ENCODE assay signal across 28 mouse cellular contexts in the genomic region with DNA sequence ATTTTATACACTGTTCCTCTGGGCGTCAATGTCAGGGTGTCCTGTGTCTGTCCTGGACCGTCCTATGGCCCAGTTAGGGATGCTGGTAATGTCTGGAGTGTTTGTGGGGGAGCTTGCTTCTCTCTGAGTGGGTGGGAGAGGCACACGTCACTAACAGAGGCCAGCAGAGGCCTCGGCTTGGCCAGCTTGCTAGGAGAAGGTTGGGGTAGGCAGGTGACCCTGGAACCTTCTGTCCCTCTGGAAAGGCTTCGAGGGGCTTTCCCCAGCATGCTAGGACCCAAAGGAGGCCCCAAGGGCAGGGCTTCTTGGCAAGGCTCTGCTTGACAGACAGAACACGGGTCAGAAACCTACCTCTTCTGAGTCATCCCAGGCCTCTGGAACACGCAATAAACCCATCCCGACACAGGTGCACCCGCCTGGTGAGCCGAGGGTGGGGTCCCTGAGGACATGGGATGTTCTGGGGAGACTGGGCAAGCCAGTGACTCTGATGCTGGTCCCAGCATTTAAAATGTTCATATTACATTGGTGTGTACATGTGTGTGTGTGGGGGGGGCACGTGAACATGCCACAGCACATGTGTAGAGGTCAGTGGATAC. TPM values are rescaled to one million over a fixed set of nuclear protein-coding genes. Genes with fewer than 3 reads are reported as not detected.
DNase-seq lines count a peak whose midpoint lies in the region; ATAC-seq and TF ChIP-seq lines count a peak whose summit lies in the region.
"Had no signal": no experiment of that assay in that cellular context is flagged by ENCODE, and none has a peak within 500 bp of the region (broad histone marks: within the 10 kb centered on the region; RNA-seq: fewer than 3 reads in every experiment).

No protein-coding gene starts in this region.

- no peak overlapping the region for H3K4me3 ChIP-seq in CH12.LX (replicated peaks in 1 of 3; ENCODE audit: low read depth in 2 of 3, low read length in 2 of 3, poor library complexity in 1 of 3)
- peak overlapping the region; percentile 59 to 64 for H3K4me3 ChIP-seq in heart, embryonic 14.5 days (ENCODE audit: control insufficient read depth in 1 of 2, insufficient read depth in 1 of 2, low read depth in 1 of 2, low read length in 2 of 2)
- H3K4me3 ChIP-seq: embryonic facial prominence, embryonic 15.5 days; limb, embryonic 15.5 days; midbrain, embryonic 12.5 days; neural tube, embryonic 13.5 days had no signal

- peaks cover 0 to 2% of the 10 kb centered on the region in 2 experiments for H3K36me3 ChIP-seq in CH12.LX (replicated peaks in 1 of 2; ENCODE audit: control insufficient read depth in 1 of 2, insufficient read depth in 1 of 2, low read length in 1 of 2)
- peaks cover 4% of the 10 kb centered on the region; the same call in 1 of the 2 replicates for H3K36me3 ChIP-seq in heart, embryonic 14.5 days (ENCODE audit: control insufficient read depth, insufficient read depth, low read length)
- H3K36me3 ChIP-seq: embryonic facial prominence, embryonic 15.5 days; limb, embryonic 15.5 days; midbrain, embryonic 12.5 days; neural tube, embryonic 13.5 days had no signal

- no peaks in the 10 kb centered on the region for H3K9me3 ChIP-seq in CH12.LX (replicated peaks; ENCODE audit: low read length)
- no peaks in the 10 kb centered on the region for H3K9me3 ChIP-seq in heart, embryonic 14.5 days (ENCODE audit: control insufficient read depth, low read length)
- H3K9me3 ChIP-seq: embryonic facial prominence, embryonic 15.5 days; G1E; limb, embryonic 15.5 days; midbrain, embryonic 12.5 days; neural tube, embryonic 13.5 days had no signal

- 41% methylated on average over 11 of the region's 11 CpGs for WGBS in heart, embryonic 14.5 days

- no peak for ATAC-seq in heart, embryonic 14.5 days (ENCODE audit: insufficient number of reproducible peaks, insufficient read depth, low FRiP score, low read depth)
- ATAC-seq: activated CD4-positive, CD25-positive, alpha-beta regulatory T cell, adult 4 months; CD4-positive, CD25-positive, alpha-beta regulatory T cell, adult 4 months; forebrain, postnatal 0 days; lung, postnatal 0 days had no signal

- H3K79me2 ChIP-seq in CH12.LX (replicated peaks; ENCODE audit: control insufficient read depth, extremely low read depth, insufficient read depth, poor library complexity, severe bottlenecking): no peaks in the 10 kb centered on the region

- TF ChIP-seq POLR2A in CH12.LX (IDR thresholded peaks at IDR 0.05; ENCODE audit: low read depth, low read length): no peak

- in situ Hi-C loops in CH12.LX (cut with MboI; ENCODE audit: low pct_ligation_motif_present, low pct_unique_long_range_greater_than_20kb, low sequenced_read_pairs): loop anchor here (5.0 to 10.0 kb wide), 2 partner anchors 91 to 158 kb away; partner anchors contain the start of genes Hmg20b and Mfsd12

- DNase-seq in gastrocnemius, adult 18-20 months (ENCODE audit: low spot score): peak; percentile 65
- no peak for DNase-seq in gastrocnemius, postnatal 10 days
- no peak for DNase-seq in CH12.LX (ENCODE audit: extremely low read depth)
- peak; percentile 76 for DNase-seq in skeletal muscle tissue, adult 2 months (ENCODE audit: low read depth, low spot score)
- no peak for DNase-seq in thymus, postnatal 25 days
- no peak for DNase-seq in left cerebral cortex, postnatal 4 days
- DNase-seq: adrenal gland, postnatal 10 days; cerebellum, postnatal 25 days; embryo, embryonic 11 days; forebrain, postnatal 0 days; kidney, adult 18-20 months; thymus, postnatal 14 days had no signal

- TF ChIP-seq CTCF in CH12.LX (conservative IDR thresholded peaks at IDR 0.05 in 1 of 2, IDR thresholded peaks at IDR 0.05 in 1 of 2; ENCODE audit: low read depth in 2 of 2, low read length in 2 of 2): no peak

- intact Hi-C loops in left cerebral cortex, postnatal 4 days (cut with DNase I): loop anchor here (10.0 kb wide), 2 partner anchors 148 to 268 kb away; partner anchors contain the start of gene Gipc3

- H3K27ac ChIP-seq in CH12.LX (ENCODE audit: insufficient read depth, low read depth): no peak overlapping the region
- H3K27ac ChIP-seq in heart, embryonic 14.5 days (replicated peaks in 1 of 2; ENCODE audit: control insufficient read depth in 1 of 2, insufficient read depth in 1 of 2, low read depth in 2 of 2, low read length in 2 of 2): peak overlapping the region; percentile 100
- H3K27ac ChIP-seq: embryonic facial prominence, embryonic 15.5 days; kidney, postnatal 0 days; limb, embryonic 15.5 days; midbrain, embryonic 12.5 days; neural tube, embryonic 13.5 days had no signal

- peak; percentile 36; the same call in 1 of the 2 replicates for TF ChIP-seq EP300 in CH12.LX (IDR thresholded peaks at IDR 0.05; ENCODE audit: low read length)

- no peak overlapping the region for H3K4me2 ChIP-seq in CH12.LX (ENCODE audit: insufficient read depth, low read depth, poor library complexity, severe bottlenecking)
- peak overlapping the region; percentile 86 for H3K4me2 ChIP-seq in heart, embryonic 14.5 days (ENCODE audit: low read length)
- H3K4me2 ChIP-seq: embryonic facial prominence, embryonic 15.5 days; limb, embryonic 15.5 days; midbrain, embryonic 12.5 days; neural tube, embryonic 13.5 days had no signal

- no peak for TF ChIP-seq RAD21 in CH12.LX (IDR thresholded peaks at IDR 0.05; ENCODE audit: low read depth, low read length)

- H3K27me3 ChIP-seq in CH12.LX (replicated peaks): peaks cover 5% of the 10 kb centered on the region
- peaks cover 6% of the 10 kb centered on the region; the same call in 1 of the 2 replicates for H3K27me3 ChIP-seq in heart, embryonic 14.5 days (ENCODE audit: control insufficient read depth, insufficient read depth, low read length)

- dilution Hi-C loops in CH12.LX (cut with MboI; ENCODE audit: extremely low pct_ligation_motif_present, extremely low pct_unique_long_range_greater_than_20kb, low sequenced_read_pairs): no loop called here

- H3K9ac ChIP-seq in CH12.LX (ENCODE audit: insufficient read depth, low read depth): no peak overlapping the region
- H3K9ac ChIP-seq in heart, embryonic 14.5 days (ENCODE audit: low read length): peak overlapping the region; percentile 99
- H3K9ac ChIP-seq: embryonic facial prominence, embryonic 15.5 days; forebrain, postnatal 0 days; limb, embryonic 15.5 days; midbrain, embryonic 12.5 days; neural tube, embryonic 13.5 days had no signal

- H3K4me1 ChIP-seq in CH12.LX (ENCODE audit: control insufficient read depth in 1 of 2, insufficient read depth in 2 of 2): peaks cover 31 to 54% of the 10 kb centered on the region in 2 experiments
- H3K4me1 ChIP-seq in heart, embryonic 14.5 days (ENCODE audit: control insufficient read depth in 2 of 2, insufficient read depth in 2 of 2, low read length in 2 of 2): peaks cover 41 to 58% of the 10 kb centered on the region in 2 experiments

TF ChIP-seq in CH12.LX, 34 proteins besides CTCF, POLR2A, EP300 and RAD21 (continues in another document):
- TF ChIP-seq SMC3 (IDR thresholded peaks at IDR 0.05; ENCODE audit: low read depth, low read length): no peak
- TF ChIP-seq POLR2AphosphoS2 (IDR thresholded peaks at IDR 0.05; ENCODE audit: low read depth, low read length): no peak
- no peak for TF ChIP-seq ZNF384 (IDR thresholded peaks at IDR 0.05; ENCODE audit: low read depth, low read length)
- TF ChIP-seq MAX (IDR thresholded peaks at IDR 0.05; ENCODE audit: low read length): no peak
- no peak for TF ChIP-seq ZKSCAN1 (IDR thresholded peaks at IDR 0.05; ENCODE audit: borderline replicate concordance, low read depth, low read length)
- TF ChIP-seq ETS1 (conservative IDR thresholded peaks at IDR 0.05; ENCODE audit: low read depth, low read length): peak; percentile 17; the same call in 1 of the 2 replicates
- peak; percentile 54 for TF ChIP-seq BHLHE40 (IDR thresholded peaks at IDR 0.05; ENCODE audit: low read depth, low read length)

RNA-seq across cellular contexts. Expression of gene Nmrk2, which starts 5.3 kb away (rescaled TPM):
- total RNA-seq in gastrocnemius, adult 18-20 months (2021): 100 to 1,000 TPM in 1 of 2 experiments, 10 to 100 TPM in 1; 59.9 to 118 TPM
- total RNA-seq in gastrocnemius, postnatal 10 days (2021): 1 to 10 TPM; 1.7 to 1.8 TPM
- 0.08 TPM in 1 of 2 replicates, not detected in the other for total RNA-seq in CH12.LX (2012; rRNA removed)
- total RNA-seq in CH12.LX (2014; rRNA removed): not detected in 2 replicates
- polyA plus RNA-seq in CH12.LX (2012; ENCODE audit: insufficient read length, low read depth): not detected in 2 replicates
- 7.4 and 8.3 TPM in 2 replicates for polyA plus RNA-seq in heart, embryonic 14.5 days (2014; fragmentation: Nextera tagmentation; extraction: Ambion mirVana)
- total RNA-seq in left cerebral cortex, postnatal 4 days (2021): under 1 TPM in 1 of 2 experiments, not detected in 1; 0.44 TPM
- total RNA-seq: forebrain, postnatal 0 days; G1E; left cerebral cortex, postnatal 10 days had no signal
- polyA plus RNA-seq: forebrain, postnatal 0 days; G1E; kidney, postnatal 0 days; midbrain, embryonic 12.5 days; neural tube, embryonic 13.5 days; spleen, adult 2 months had no signal

RNA-seq across cellular contexts. Expression of gene 4930442H23Rik, which starts 12.9 kb away (rescaled TPM):
- total RNA-seq in gastrocnemius, adult 18-20 months (2021): not detected
- not detected for total RNA-seq in gastrocnemius, postnatal 10 days (2021)
- total RNA-seq in CH12.LX (2012; rRNA removed) (0.29 TPM in 1 of 2 replicates, not detected in the other), CH12.LX (2014; rRNA removed) (not detected in 2 replicates)
- 0.27 and 0.35 TPM in 2 replicates for polyA plus RNA-seq in CH12.LX (2012; ENCODE audit: insufficient read length, low read depth)
- not detected in 2 replicates for polyA plus RNA-seq in heart, embryonic 14.5 days (2014; fragmentation: Nextera tagmentation; extraction: Ambion mirVana)
- total RNA-seq in left cerebral cortex, postnatal 4 days (2021): not detected
- total RNA-seq: adrenal gland, postnatal 10 days; forebrain, postnatal 0 days; G1E; heart, postnatal 36 days; layer of hippocampus, postnatal 25 days; left cerebral cortex, postnatal 10 days had no signal
- polyA plus RNA-seq: activated CD4-positive, CD25-positive, alpha-beta regulatory T cell, adult 4 months; CD4-positive, CD25-positive, alpha-beta regulatory T cell, adult 4 months; G1E; kidney, postnatal 0 days; limb, embryonic 15.5 days; liver, embryonic 16.5 days; midbrain, embryonic 12.5 days; neural tube, embryonic 13.5 days; spleen, adult 2 months; stomach, embryonic 14.5 days had no signal

RNA-seq across cellular contexts. Expression of gene Dapk3, which starts 13.8 kb away (rescaled TPM):
- total RNA-seq in gastrocnemius, adult 18-20 months (2021): 10 to 100 TPM; 25.5 to 28.4 TPM
- total RNA-seq in gastrocnemius, postnatal 10 days (2021): 10 to 100 TPM; 29.8 to 30.4 TPM
- total RNA-seq in CH12.LX (2012; rRNA removed) (43.9 and 46.2 TPM in 2 replicates), CH12.LX (2014; rRNA removed) (25.4 and 27.5 TPM in 2 replicates)
- 39.5 and 44.5 TPM in 2 replicates for polyA plus RNA-seq in CH12.LX (2012; ENCODE audit: insufficient read length, low read depth)
- 41.5 and 51.0 TPM in 2 replicates for polyA plus RNA-seq in heart, embryonic 14.5 days (2014; fragmentation: Nextera tagmentation; extraction: Ambion mirVana)
- 10 to 100 TPM; 62.7 to 62.9 TPM for total RNA-seq in left cerebral cortex, postnatal 4 days (2021)

RNA-seq across cellular contexts. Expression of gene Eef2, which starts 20.1 kb away (rescaled TPM):
- total RNA-seq in gastrocnemius, adult 18-20 months (2021): 1,000 to 10,000 TPM; 1,320 to 1,335 TPM
- 1,000 to 10,000 TPM in 1 of 2 experiments, 100 to 1,000 TPM in 1; 974 to 1,018 TPM for total RNA-seq in gastrocnemius, postnatal 10 days (2021)
- total RNA-seq in CH12.LX (2012; rRNA removed): 3,382 and 4,660 TPM in 2 replicates
- 1,528 and 1,752 TPM in 2 replicates for total RNA-seq in CH12.LX (2014; rRNA removed)
- polyA plus RNA-seq in CH12.LX (2012; ENCODE audit: insufficient read length, low read depth): 2,532 and 2,649 TPM in 2 replicates
- 331 and 337 TPM in 2 replicates for polyA plus RNA-seq in heart, embryonic 14.5 days (2014; fragmentation: Nextera tagmentation; extraction: Ambion mirVana)
- 1,000 to 10,000 TPM; 1,312 to 1,322 TPM for total RNA-seq in left cerebral cortex, postnatal 4 days (2021)

RNA-seq across cellular contexts. Expression of gene Pias4, which starts 28.8 kb away (rescaled TPM):
- total RNA-seq in gastrocnemius, adult 18-20 months (2021): 10 to 100 TPM; 15.3 to 17.1 TPM
- total RNA-seq in gastrocnemius, postnatal 10 days (2021): 10 to 100 TPM; 10.7 to 13.8 TPM
- total RNA-seq in CH12.LX (2012; rRNA removed) (24.3 and 26.6 TPM in 2 replicates), CH12.LX (2014; rRNA removed) (13.6 and 15.3 TPM in 2 replicates)
- 26.5 and 33.5 TPM in 2 replicates for polyA plus RNA-seq in CH12.LX (2012; ENCODE audit: insufficient read length, low read depth)
- 33.5 and 34.0 TPM in 2 replicates for polyA plus RNA-seq in heart, embryonic 14.5 days (2014; fragmentation: Nextera tagmentation; extraction: Ambion mirVana)
- 10 to 100 TPM; 29.6 to 30.4 TPM for total RNA-seq in left cerebral cortex, postnatal 4 days (2021)

Comparison
In these comparisons a context has a peak if more than half of its experiments do, and no peak if none do; other contexts are left out.
1. DNase-seq: peak in gastrocnemius, adult 18-20 months (single experiment) and skeletal muscle tissue, adult 2 months (single experiment); none in gastrocnemius, postnatal 10 days (single experiment), CH12.LX (single experiment), thymus, postnatal 25 days (single experiment) and left cerebral cortex, postnatal 4 days (single experiment).
2. RNA of gene Nmrk2, which starts 5.3 kb away (total RNA-seq): 59.9 to 118 TPM in gastrocnemius, adult 18-20 months; 1.7 to 1.8 TPM in gastrocnemius, postnatal 10 days, 0.44 TPM in left cerebral cortex, postnatal 4 days and 0.08 TPM in CH12.LX; every median in the first group is over 10 times any median in the second.
3. H3K4me3 ChIP-seq: peak in heart, embryonic 14.5 days (2 of 2); none in CH12.LX (0 of 3).